Mouse (Mus musculus) lung, adult 2 months (tissue): Measurements from ENCODE around the gene Fnbp1. TPM values are rescaled to one million over a fixed set of nuclear protein-coding genes. Genes with fewer than 3 reads are reported as not detected.

ENCODE experiments used
- DNase-seq: peaks from one replicate; pipeline ENCODE4 v3.0.0; 2022
- H3K4me1 ChIP-seq: fragments of 200-500 bp; 2 replicates; pipeline ENCODE4 v1.6.1; 2011; ENCODE audit warnings: low read length; ENCODE audit not compliant: control insufficient read depth, insufficient read depth
- H3K4me3 ChIP-seq: fragments of 200-500 bp; replicated peaks from 2 replicates; pipeline ENCODE3; 2011; ENCODE audit warnings: low read depth, mild to moderate bottlenecking, control low read depth, low read length; ENCODE audit errors: extremely low read depth
- CTCF ChIP-seq: fragments of 200-500 bp; IDR thresholded peaks from 2 replicates; pipeline ENCODE4 v1.5.1; 2011; ENCODE audit warnings: mild to moderate bottlenecking, low read length, control low read depth; ENCODE audit not compliant: insufficient read depth
- POLR2A ChIP-seq: fragments of 200-500 bp; IDR thresholded peaks from 2 replicates; pipeline ENCODE4 v1.6.1; 2011; ENCODE audit warnings: low read depth, mild to moderate bottlenecking, control low read depth, low read length, borderline replicate concordance; ENCODE audit errors: extremely low read depth
- WGBS: fragments of 180-500 bp; shearing (Covaris S2); methylation state at CpG from one replicate; pipeline ENCODE4 v1.1.7; 2018; 5-methylcytosine and 5-hydroxymethylcytosine counted together
- polyA plus RNA-seq: library from polyadenylated mRNA; depleted of rRNA; stranded (reverse); fragments of >200 nt; gene quantifications from 2 replicates; pipeline ENCODE4 v1.2.3, GENCODE M21; 2012

Gene Fnbp1
- polyA plus RNA-seq, 1 experiment: 47.4 TPM

- peak; percentile 48 for DNase-seq
- WGBS: 26% methylated on average over 5 of the region's 5 CpGs
- TF ChIP-seq POLR2A: no peak
- peak; percentile 73 for TF ChIP-seq CTCF
- H3K4me1 ChIP-seq: no peaks in the 10 kb centered on the region
- H3K4me3 ChIP-seq: no peak overlapping the region
Observed at GRCm38 (mm10) chr2:31024618-31025370, 117.0 kb downstream of the Fnbp1 start.

GRCm38 (mm10) chr2:31023940-31024339 lies 117.9 kb downstream of the Fnbp1 start:
- no peak overlapping the region for H3K4me3 ChIP-seq
- no peak for DNase-seq
- WGBS: 68% methylated on average over 5 of the region's 5 CpGs
- TF ChIP-seq CTCF (no peak), POLR2A (no peak)
- no peaks in the 10 kb centered on the region for H3K4me1 ChIP-seq

- H3K4me3 ChIP-seq: no peak overlapping the region
- 90% methylated on average over 2 of the region's 2 CpGs for WGBS
- no peaks in the 10 kb centered on the region for H3K4me1 ChIP-seq
- DNase-seq: no peak
- no peak for TF ChIP-seq POLR2A
- TF ChIP-seq CTCF: no peak
Observed at GRCm38 (mm10) chr2:31020202-31020601, 121.6 kb downstream of the Fnbp1 start.

- no peak for DNase-seq
- no peak for TF ChIP-seq CTCF
- TF ChIP-seq POLR2A: no peak
- WGBS: 76% methylated on average over 8 of the region's 8 CpGs
- Histone ChIP-seq H3K4me3 (no peak overlapping the region), H3K4me1 (no peaks in the 10 kb centered on the region)
Observed at GRCm38 (mm10) chr2:31019011-31019410, 122.8 kb downstream of the Fnbp1 start.

GRCm38 (mm10) chr2:31018519-31018918 lies 123.3 kb downstream of the Fnbp1 start:
- WGBS: 83% methylated on average over 8 of the region's 8 CpGs
- DNase-seq: no peak
- no peak for TF ChIP-seq CTCF
- no peak for TF ChIP-seq POLR2A
- Histone ChIP-seq H3K4me1 (no peaks in the 10 kb centered on the region), H3K4me3 (no peak overlapping the region)

- DNase-seq: no peak
- TF ChIP-seq CTCF (no peak), POLR2A (no peak)
- 93% methylated on average over 18 of the region's 18 CpGs for WGBS
Observed at GRCm38 (mm10) chr2:31017625-31018317, 124.0 kb downstream of the Fnbp1 start.

GRCm38 (mm10) chr2:31013371-31014120 lies 128.3 kb downstream of the Fnbp1 start:
- H3K4me1 ChIP-seq: no peaks in the 10 kb centered on the region
- WGBS: 76% methylated on average over 14 of the region's 14 CpGs
- no peak for TF ChIP-seq CTCF
- TF ChIP-seq POLR2A: no peak
- no peak overlapping the region for H3K4me3 ChIP-seq
- no peak for DNase-seq

More at GRCm38 (mm10) chr2:31017625-31018317, 124.0 kb downstream of the Fnbp1 start:
- Histone ChIP-seq H3K4me3 (no peak overlapping the region), H3K4me1 (no peaks in the 10 kb centered on the region)

- Histone ChIP-seq H3K4me1 (no peaks in the 10 kb centered on the region), H3K4me3 (no peak overlapping the region)
- no peak for DNase-seq
- TF ChIP-seq POLR2A (no peak), CTCF (no peak)
- WGBS: 70% methylated on average over 5 of the region's 5 CpGs
Observed at GRCm38 (mm10) chr2:31007208-31007607, 134.6 kb downstream of the Fnbp1 start.

- H3K4me1 ChIP-seq: no peaks in the 10 kb centered on the region
- TF ChIP-seq POLR2A (no peak), CTCF (no peak)
- H3K4me3 ChIP-seq: no peak overlapping the region
- no peak for DNase-seq
- WGBS: 61% methylated on average over 5 of the region's 5 CpGs
Observed at GRCm38 (mm10) chr2:31006434-31006833, 135.4 kb downstream of the Fnbp1 start.

GRCm38 (mm10) chr2:31005453-31005852 lies 136.4 kb downstream of the Fnbp1 start:
- no peak for DNase-seq
- WGBS: 75% methylated on average over 2 of the region's 2 CpGs

More at GRCm38 (mm10) chr2:31005453-31005852, 136.4 kb downstream of the Fnbp1 start:
- H3K4me3 ChIP-seq: no peak overlapping the region
- no peaks in the 10 kb centered on the region for H3K4me1 ChIP-seq
- TF ChIP-seq CTCF: no peak
- no peak for TF ChIP-seq POLR2A
